Mouse (Mus musculus): ENCODE results near the gene Adamts14. TPM values are rescaled to one million over a fixed set of nuclear protein-coding genes. Genes with fewer than 3 reads are reported as not detected.

The Adamts14 gene
- total and polyA plus RNA-seq, 3 experiments = not detected

DNA sequence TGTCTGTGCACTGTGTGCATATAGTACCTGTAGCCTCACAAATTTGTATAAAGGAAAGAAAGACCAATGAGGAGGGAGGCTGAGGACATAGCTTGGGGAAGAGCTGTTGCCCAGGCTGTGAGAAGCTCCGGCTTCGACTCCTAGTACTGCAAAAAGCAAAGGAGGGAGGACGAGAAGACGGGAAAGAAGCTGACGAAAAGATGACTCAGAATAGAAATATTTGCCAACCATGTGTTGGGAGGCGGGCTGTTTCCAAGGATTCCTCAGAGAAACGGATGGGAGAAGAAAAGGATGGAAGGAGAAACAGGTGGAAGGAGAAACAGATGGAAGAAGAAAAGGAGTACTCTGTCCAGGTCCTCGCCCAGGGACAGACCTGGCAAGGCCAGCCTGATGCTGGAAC lies 21.0 kb upstream of the Adamts14 start:
- peaks cover 10% of the 10 kb centered on the region for H3K9me3 ChIP-seq (replicated peaks)
- DNase-seq (ENCODE audit: low spot score) = no peak
- H3K4me3 ChIP-seq (ENCODE audit: low read depth, low read length) = no peak overlapping the region
- no peaks in the 10 kb centered on the region for H3K27me3 ChIP-seq (ENCODE audit: insufficient read depth, low read length)
- TF ChIP-seq GATA1 (IDR thresholded peaks at IDR 0.05; ENCODE audit: borderline replicate concordance, low read length) (no peak), POLR2AphosphoS5 (IDR thresholded peaks at IDR 0.05; ENCODE audit: insufficient replicate concordance, low read depth, low read length) (no peak), TAL1 (conservative IDR thresholded peaks at IDR 0.05; ENCODE audit: low read depth, low read length) (no peak), CTCF (IDR thresholded peaks at IDR 0.05; ENCODE audit: low read depth, low read length) (no peak), GATA2 (IDR thresholded peaks at IDR 0.05; ENCODE audit: borderline replicate concordance, low read depth, low read length) (no peak)
- no peaks in the 10 kb centered on the region for H3K36me3 ChIP-seq (replicated peaks)
- H3K4me1 ChIP-seq (ENCODE audit: insufficient read depth, low read depth, low read length) = no peaks in the 10 kb centered on the region
- no peak for ATAC-seq (ENCODE audit: extremely low read depth, insufficient number of reproducible peaks, low FRiP score, poor library complexity, severe bottlenecking)

DNA sequence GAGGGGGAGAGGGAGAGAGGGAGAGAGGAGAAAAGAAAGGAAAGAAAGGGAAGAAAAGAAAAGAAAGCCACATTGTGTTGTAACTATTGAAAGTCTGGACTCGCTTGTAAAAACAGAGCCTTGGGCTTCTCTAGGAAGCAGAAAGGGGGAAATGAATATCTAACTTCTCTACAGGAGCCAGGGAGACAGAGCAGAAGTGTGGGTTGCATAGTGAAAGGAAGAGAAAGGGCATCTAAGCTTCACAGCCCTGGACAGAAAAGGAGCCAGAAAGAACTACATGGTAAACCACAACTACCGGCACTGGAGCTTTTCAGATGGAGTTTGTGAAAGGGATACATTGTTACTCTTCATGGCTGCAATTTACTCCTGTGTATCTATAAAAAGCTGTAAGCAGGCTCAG lies 17.2 kb upstream of the Adamts14 start:
- TF ChIP-seq GATA2 (IDR thresholded peaks at IDR 0.05; ENCODE audit: borderline replicate concordance, low read depth, low read length) (no peak), GATA1 (IDR thresholded peaks at IDR 0.05; ENCODE audit: borderline replicate concordance, low read length) (no peak), CTCF (IDR thresholded peaks at IDR 0.05; ENCODE audit: low read depth, low read length) (no peak), POLR2AphosphoS5 (IDR thresholded peaks at IDR 0.05; ENCODE audit: insufficient replicate concordance, low read depth, low read length) (no peak), TAL1 (conservative IDR thresholded peaks at IDR 0.05; ENCODE audit: low read depth, low read length) (no peak)
- Histone ChIP-seq H3K4me1 (ENCODE audit: insufficient read depth, low read depth, low read length) (no peaks in the 10 kb centered on the region), H3K27me3 (ENCODE audit: insufficient read depth, low read length) (no peaks in the 10 kb centered on the region), H3K9me3 (replicated peaks) (0 out of 2 replicates have a peak, but pooled peaks cover 2% of the 10 kb centered on the region), H3K4me3 (ENCODE audit: low read depth, low read length) (no peak overlapping the region), H3K36me3 (replicated peaks) (no peaks in the 10 kb centered on the region)
- no peak for DNase-seq (ENCODE audit: low spot score)
- no peak for ATAC-seq (ENCODE audit: extremely low read depth, insufficient number of reproducible peaks, low FRiP score, poor library complexity, severe bottlenecking)

DNA sequence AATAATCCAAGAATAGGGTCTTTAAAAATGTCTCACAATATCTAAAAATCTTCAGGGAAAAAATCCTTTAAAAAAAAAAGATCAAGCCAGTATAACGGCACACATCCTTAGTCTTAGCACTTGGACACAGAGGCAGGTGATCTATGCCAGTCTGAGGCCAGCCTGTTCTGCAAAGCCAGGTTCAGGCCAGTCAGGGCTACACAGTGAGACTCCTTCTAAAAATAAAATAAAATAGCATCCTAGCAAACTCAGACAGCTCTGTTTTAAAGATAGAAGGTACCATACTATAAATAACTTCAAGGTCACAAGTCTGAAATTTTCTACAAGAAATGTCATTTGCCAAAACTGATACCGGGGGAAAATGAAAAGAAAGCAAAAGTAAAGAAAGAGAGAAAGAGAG lies 16.8 kb upstream of the Adamts14 start:
- no peak for DNase-seq (ENCODE audit: low spot score)
- no peaks in the 10 kb centered on the region for H3K36me3 ChIP-seq (replicated peaks)
- TF ChIP-seq TAL1 (conservative IDR thresholded peaks at IDR 0.05; ENCODE audit: low read depth, low read length) (no peak), GATA2 (IDR thresholded peaks at IDR 0.05; ENCODE audit: borderline replicate concordance, low read depth, low read length) (no peak), CTCF (IDR thresholded peaks at IDR 0.05; ENCODE audit: low read depth, low read length) (no peak), GATA1 (IDR thresholded peaks at IDR 0.05; ENCODE audit: borderline replicate concordance, low read length) (no peak), POLR2AphosphoS5 (IDR thresholded peaks at IDR 0.05; ENCODE audit: insufficient replicate concordance, low read depth, low read length) (no peak)
- no peak overlapping the region for H3K4me3 ChIP-seq (ENCODE audit: low read depth, low read length)
- H3K9me3 ChIP-seq (replicated peaks) = peaks cover 3% of the 10 kb centered on the region
- ATAC-seq (ENCODE audit: extremely low read depth, insufficient number of reproducible peaks, low FRiP score, poor library complexity, severe bottlenecking) = no peak
- no peaks in the 10 kb centered on the region for H3K4me1 ChIP-seq (ENCODE audit: insufficient read depth, low read depth, low read length)
- H3K27me3 ChIP-seq (ENCODE audit: insufficient read depth, low read length) = no peaks in the 10 kb centered on the region

DNA sequence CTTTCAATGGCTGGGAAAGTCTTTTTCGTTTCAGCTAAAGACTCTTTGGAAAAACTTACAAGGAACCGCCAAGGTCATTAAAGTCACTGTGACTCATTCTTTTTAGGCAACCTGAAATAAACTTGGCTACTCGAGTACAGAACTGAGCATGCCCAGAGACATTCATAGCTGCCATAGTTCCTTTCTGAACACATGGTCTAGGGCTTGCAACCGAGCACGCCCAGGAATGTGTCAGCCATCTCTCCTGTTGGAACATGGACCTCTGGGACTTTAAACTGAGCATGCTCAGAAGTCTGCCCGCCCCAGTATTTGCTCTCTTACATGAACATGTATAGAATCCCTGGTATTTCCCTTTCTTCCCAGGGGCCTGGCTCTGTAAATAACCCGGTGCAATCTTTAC lies 13.0 kb upstream of the Adamts14 start:
- H3K27me3 ChIP-seq (ENCODE audit: insufficient read depth, low read length) = no peaks in the 10 kb centered on the region
- H3K36me3 ChIP-seq (replicated peaks) = no peaks in the 10 kb centered on the region
- peaks cover 6% of the 10 kb centered on the region for H3K9me3 ChIP-seq (replicated peaks)
- TF ChIP-seq POLR2AphosphoS5 (IDR thresholded peaks at IDR 0.05; ENCODE audit: insufficient replicate concordance, low read depth, low read length) (no peak), GATA1 (IDR thresholded peaks at IDR 0.05; ENCODE audit: borderline replicate concordance, low read length) (no peak), TAL1 (conservative IDR thresholded peaks at IDR 0.05; ENCODE audit: low read depth, low read length) (no peak), CTCF (IDR thresholded peaks at IDR 0.05; ENCODE audit: low read depth, low read length) (no peak), GATA2 (IDR thresholded peaks at IDR 0.05; ENCODE audit: borderline replicate concordance, low read depth, low read length) (no peak)
- no peaks in the 10 kb centered on the region for H3K4me1 ChIP-seq (ENCODE audit: insufficient read depth, low read depth, low read length)
- no peak for DNase-seq (ENCODE audit: low spot score)
- no peak for ATAC-seq (ENCODE audit: extremely low read depth, insufficient number of reproducible peaks, low FRiP score, poor library complexity, severe bottlenecking)
- H3K4me3 ChIP-seq (ENCODE audit: low read depth, low read length) = no peak overlapping the region

DNA sequence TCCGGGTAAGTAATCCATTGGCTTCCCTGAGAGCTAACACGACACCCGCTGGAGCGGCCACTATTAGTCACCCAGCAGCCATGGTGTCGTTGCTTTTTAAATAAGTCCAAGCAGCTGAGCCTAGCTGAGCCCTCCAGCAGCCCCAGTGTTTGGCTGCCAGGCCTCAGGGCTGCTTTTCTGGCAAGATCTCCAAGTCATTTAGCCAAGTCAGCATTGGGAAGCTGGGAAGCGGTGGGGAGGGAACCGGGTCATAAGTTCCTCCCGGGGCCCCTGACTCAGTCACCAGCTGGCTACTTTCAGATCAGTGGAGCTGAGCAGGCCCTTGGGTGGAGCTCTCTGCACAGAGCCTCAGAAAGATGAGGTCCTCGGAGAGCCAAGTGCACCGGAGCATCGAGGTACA lies 12.0 kb upstream of the Adamts14 start:
- ATAC-seq (ENCODE audit: extremely low read depth, insufficient number of reproducible peaks, low FRiP score, poor library complexity, severe bottlenecking) (no peak), DNase-seq (ENCODE audit: low spot score) (no peak)
- no peak for TF ChIP-seq TAL1 (conservative IDR thresholded peaks at IDR 0.05; ENCODE audit: low read depth, low read length)
- no peak for TF ChIP-seq POLR2AphosphoS5 (IDR thresholded peaks at IDR 0.05; ENCODE audit: insufficient replicate concordance, low read depth, low read length)
- no peak for TF ChIP-seq CTCF (IDR thresholded peaks at IDR 0.05; ENCODE audit: low read depth, low read length)
- no peak for TF ChIP-seq GATA1 (IDR thresholded peaks at IDR 0.05; ENCODE audit: borderline replicate concordance, low read length)
- no peak for TF ChIP-seq GATA2 (IDR thresholded peaks at IDR 0.05; ENCODE audit: borderline replicate concordance, low read depth, low read length)
- H3K4me3 ChIP-seq (ENCODE audit: low read depth, low read length) = no peak overlapping the region
- H3K27me3 ChIP-seq (ENCODE audit: insufficient read depth, low read length) = no peaks in the 10 kb centered on the region
- H3K9me3 ChIP-seq (replicated peaks) = peaks cover 6% of the 10 kb centered on the region
- no peaks in the 10 kb centered on the region for H3K4me1 ChIP-seq (ENCODE audit: insufficient read depth, low read depth, low read length)
- H3K36me3 ChIP-seq (replicated peaks) = no peaks in the 10 kb centered on the region

DNA sequence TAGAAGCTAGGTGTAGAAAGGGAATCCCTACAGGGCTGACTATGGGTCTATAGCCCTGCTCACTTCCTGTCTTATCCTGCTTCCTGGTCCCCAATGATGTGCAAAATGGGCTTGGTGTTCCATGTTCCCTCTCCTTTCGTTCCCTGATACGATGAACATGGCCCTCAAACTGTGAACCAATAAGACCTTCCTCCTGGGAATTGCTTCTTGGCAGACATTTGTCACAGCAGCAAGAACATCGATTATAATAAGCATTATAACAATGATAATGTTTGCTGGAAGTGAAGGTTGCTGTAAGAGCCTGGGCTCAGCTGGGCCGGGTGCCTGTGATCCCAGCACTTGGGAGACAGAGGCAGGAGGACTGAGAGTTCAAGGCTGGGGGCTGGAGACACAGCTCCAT lies 11.1 kb upstream of the Adamts14 start:
- ATAC-seq (ENCODE audit: extremely low read depth, insufficient number of reproducible peaks, low FRiP score, poor library complexity, severe bottlenecking) = no peak
- no peaks in the 10 kb centered on the region for H3K36me3 ChIP-seq (replicated peaks)
- TF ChIP-seq GATA2 (IDR thresholded peaks at IDR 0.05; ENCODE audit: borderline replicate concordance, low read depth, low read length) = no peak
- no peak for TF ChIP-seq GATA1 (IDR thresholded peaks at IDR 0.05; ENCODE audit: borderline replicate concordance, low read length)
- TF ChIP-seq TAL1 (conservative IDR thresholded peaks at IDR 0.05; ENCODE audit: low read depth, low read length) = no peak
- TF ChIP-seq CTCF (IDR thresholded peaks at IDR 0.05; ENCODE audit: low read depth, low read length) = no peak
- no peak for TF ChIP-seq POLR2AphosphoS5 (IDR thresholded peaks at IDR 0.05; ENCODE audit: insufficient replicate concordance, low read depth, low read length)
- H3K4me1 ChIP-seq (ENCODE audit: insufficient read depth, low read depth, low read length) = no peaks in the 10 kb centered on the region
- H3K27me3 ChIP-seq (ENCODE audit: insufficient read depth, low read length) = no peaks in the 10 kb centered on the region
- H3K4me3 ChIP-seq (ENCODE audit: low read depth, low read length) = no peak overlapping the region
- no peak for DNase-seq (ENCODE audit: low spot score)
- peaks cover 6% of the 10 kb centered on the region for H3K9me3 ChIP-seq (replicated peaks)
